Mouse (Mus musculus) left cerebral cortex, postnatal 25 days (tissue): ENCODE results near the gene Gm9780. TPM values are rescaled to one million over a fixed set of nuclear protein-coding genes. Genes with fewer than 3 reads are reported as not detected.
"Not testable (repeated sequence)": the region's sequence is repeated elsewhere in the genome, so short reads cannot be mapped to it uniquely, and the experiment has no call there.

Source experiments
- DNase-seq, 2 experiments: peaks; one replicate each; pipeline ENCODE4 v3.0.0; 2022; ENCODE audit warnings: low spot score in 2 of 2, mixed read lengths in 1 of 2
- intact Hi-C: fragments of 180-260 bp; cut with DNase I; formaldehyde crosslinking; loops from one replicate; pipeline ENCODE4 v1.15.1; 2025
- total RNA-seq, 2 experiments: library from RNA; stranded (reverse); gene quantifications; 2 replicates each; pipeline ENCODE4 v1.2.3; 2021

Gene Gm9780
- total RNA-seq, 2 experiments from 2014 or later, result 2.9 to 5.4 TPM

- DNase-seq, intact Hi-C loops: not testable (repeated sequence)
Measured at GRCm38 (mm10) chr14:25978371-25979241, 63.9 kb downstream of the Gm9780 start, which contains the start of gene Duxbl1. Duxbl1 (plus strand) TSS chr14:25978577.

Other genes with a start within 250 kb of the Gm9780 start
- 10 to 100 TPM; 29.8 to 34.8 TPM for gene Anxa11, start 200.6 kb downstream of the Gm9780 start, total RNA-seq
- gene Plac9a, start 139.6 kb downstream of the Gm9780 start, total RNA-seq, result not detected
- gene Tmem254a, start 115.0 kb downstream of the Gm9780 start, total RNA-seq, result 10 to 100 TPM in 1 of 2 experiments, 1 to 10 TPM in 1; 5.7 to 11.0 TPM
- gene Cphx1, start 104.4 kb downstream of the Gm9780 start, total RNA-seq, result not detected
- gene Duxbl1, start 64.1 kb downstream of the Gm9780 start, total RNA-seq, result under 1 TPM; 0.64 to 0.73 TPM
- gene Tmem254c, start 24.6 kb upstream of the Gm9780 start, total RNA-seq, result 10 to 100 TPM; 26.8 to 34.2 TPM
- gene Cphx2, start 38.8 kb upstream of the Gm9780 start, total RNA-seq, result not detected
- not detected for gene Cphx3, start 39.6 kb upstream of the Gm9780 start, total RNA-seq
- gene Duxbl2, start 75.6 kb upstream of the Gm9780 start, total RNA-seq, result under 1 TPM; 0.43 to 0.78 TPM
- gene Plac9b, start 139.8 kb upstream of the Gm9780 start, total RNA-seq, result 1 to 10 TPM; 5.3 to 7.6 TPM
- gene Tmem254b, start 164.3 kb upstream of the Gm9780 start, total RNA-seq, result 10 to 100 TPM; 18.1 to 24.7 TPM
- not detected for gene Duxbl3, start 215.3 kb upstream of the Gm9780 start, total RNA-seq